Comparison of ENCODE assay signal across 18 mouse cellular contexts in genomic region chr8:124909936-124910335, GRCm38 (mm10). TPM values are rescaled to one million over a fixed set of nuclear protein-coding genes. Genes with fewer than 3 reads are reported as not detected.
DNase-seq lines count a peak whose midpoint lies in the region; TF ChIP-seq lines count a peak whose summit lies in the region.
"Had no signal": no experiment of that assay in that cellular context is flagged by ENCODE, and none has a peak within 500 bp of the region (broad histone marks: within the 10 kb centered on the region; RNA-seq: fewer than 3 reads in every experiment).

No protein-coding gene starts in this region.

- no peak overlapping the region for H3K4me3 ChIP-seq in gastrocnemius, adult 2 months
- H3K4me3 ChIP-seq: forebrain, embryonic 10.5 days; hindbrain, embryonic 12.5 days; limb, embryonic 13.5 days; liver, embryonic 12.5 days had no signal

- peak; percentile 50 for DNase-seq in adrenal gland, postnatal 10 days
- no peak for DNase-seq in adrenal gland, adult 18-20 months (ENCODE audit: low spot score in 2 of 2)
- peak; percentile 53 for DNase-seq in gastrocnemius, adult 2 months
- DNase-seq in gastrocnemius, postnatal 36 days: no peak
- DNase-seq in kidney, adult 11 months: peak; percentile 35
- DNase-seq in kidney, adult 8-10 months: no peak
- no peak for DNase-seq in frontal cortex, postnatal 36 days (ENCODE audit: low spot score in 2 of 2)
- DNase-seq: forebrain, postnatal 0 days; kidney, postnatal 4 days; lung, adult 18-20 months; lung, postnatal 14 days; right cerebral cortex, adult 18-20 months; right cerebral cortex, postnatal 4 days; thymus, postnatal 14 days had no signal

- intact Hi-C loops in gastrocnemius, adult 2 months (cut with DNase I): loop anchor here (5.0 kb wide), 1 partner anchor 37 kb away; the partner anchor contains the start of gene Egln1
- intact Hi-C loops in gastrocnemius, postnatal 36 days (cut with DNase I): loop anchor here (5.0 kb wide), 1 partner anchor 37 kb away; the partner anchor contains the start of gene Egln1

- no peak for TF ChIP-seq CTCF in gastrocnemius, adult 2 months (IDR thresholded peaks at IDR 0.05)

- H3K27ac ChIP-seq in gastrocnemius, adult 2 months: peak overlapping the region; percentile 24
- H3K27ac ChIP-seq: forebrain, embryonic 10.5 days; hindbrain, embryonic 12.5 days; limb, embryonic 13.5 days; liver, embryonic 12.5 days had no signal

RNA-seq across cellular contexts. Expression of gene Sprtn, which starts 12.2 kb away (rescaled TPM):
- 10 to 100 TPM; 20.2 to 21.3 TPM for total RNA-seq in adrenal gland, postnatal 10 days (2021)
- total RNA-seq in adrenal gland, adult 18-20 months (2021): 10 to 100 TPM; 18.9 to 19.3 TPM
- 1 to 10 TPM; 6.7 to 7.5 TPM for total RNA-seq in gastrocnemius, adult 2 months (2021)
- total RNA-seq in gastrocnemius, postnatal 36 days (2021): 1 to 10 TPM; 5.0 to 6.9 TPM

RNA-seq across cellular contexts. Expression of gene Exoc8, which starts 12.4 kb away (rescaled TPM):
- total RNA-seq in adrenal gland, postnatal 10 days (2021): 10 to 100 TPM; 21.0 to 21.1 TPM
- total RNA-seq in adrenal gland, adult 18-20 months (2021): 10 to 100 TPM; 23.1 to 25.2 TPM
- 1 to 10 TPM; 7.6 to 7.8 TPM for total RNA-seq in gastrocnemius, adult 2 months (2021)
- total RNA-seq in gastrocnemius, postnatal 36 days (2021): 1 to 10 TPM; 6.3 to 8.0 TPM

RNA-seq across cellular contexts. Expression of gene Egln1, which starts 39.2 kb away (rescaled TPM):
- 10 to 100 TPM; 66.9 to 73.0 TPM for total RNA-seq in adrenal gland, postnatal 10 days (2021)
- 10 to 100 TPM; 70.9 to 90.0 TPM for total RNA-seq in adrenal gland, adult 18-20 months (2021)
- total RNA-seq in gastrocnemius, adult 2 months (2021): 100 to 1,000 TPM; 159 to 192 TPM
- 100 to 1,000 TPM; 140 to 151 TPM for total RNA-seq in gastrocnemius, postnatal 36 days (2021)

RNA-seq across cellular contexts. Expression of gene 2810004N23Rik, which starts 47.0 kb away (rescaled TPM):
- total RNA-seq in adrenal gland, postnatal 10 days (2021): 10 to 100 TPM; 23.6 to 27.4 TPM
- total RNA-seq in adrenal gland, adult 18-20 months (2021): 10 to 100 TPM; 22.8 to 28.4 TPM
- total RNA-seq in gastrocnemius, adult 2 months (2021): 10 to 100 TPM; 29.7 to 34.0 TPM
- 10 to 100 TPM; 25.5 to 27.5 TPM for total RNA-seq in gastrocnemius, postnatal 36 days (2021)

RNA-seq across cellular contexts. Expression of gene Gnpat, which starts 47.1 kb away (rescaled TPM):
- 100 to 1,000 TPM; 126 to 173 TPM for total RNA-seq in adrenal gland, postnatal 10 days (2021)
- total RNA-seq in adrenal gland, adult 18-20 months (2021): 100 to 1,000 TPM in 1 of 2 experiments, 10 to 100 TPM in 1; 94.9 to 110 TPM
- total RNA-seq in gastrocnemius, adult 2 months (2021): 100 to 1,000 TPM; 157 to 173 TPM
- total RNA-seq in gastrocnemius, postnatal 36 days (2021): 100 to 1,000 TPM; 146 to 148 TPM

Comparison
In these comparisons a context has a peak if more than half of its experiments do, and no peak if none do; other contexts are left out.
1. DNase-seq: peak in adrenal gland, postnatal 10 days (single experiment), gastrocnemius, adult 2 months (single experiment) and kidney, adult 11 months (single experiment); none in adrenal gland, adult 18-20 months (0 of 2), gastrocnemius, postnatal 36 days (0 of 2), kidney, adult 8-10 months (0 of 2) and frontal cortex, postnatal 36 days (0 of 2).